Mouse (Mus musculus): ENCODE results near the gene Spata32. TPM values are rescaled to one million over a fixed set of nuclear protein-coding genes. Genes with fewer than 3 reads are reported as not detected.
A peak's percentile ranks its signal among the peaks of the same experiment; 100 is the strongest.

The Spata32 gene
- total RNA-seq, 2 experiments from 2014 or later: 1.7 to 2.9 TPM

- intact Hi-C loops (cut with DNase I): loop anchor here (1.0 to 10.0 kb wide), 3 partner anchors 42 to 254 kb away; partner anchors contain the start of gene Gfap
- peak; percentile 91 to 95 for DNase-seq (ENCODE audit: extremely low spot score in 1 of 2, low spot score in 2 of 2)
- TF ChIP-seq CTCF (IDR thresholded peaks at IDR 0.05): peak; percentile 95
- peak overlapping the region; percentile 61; the same call in 1 of the 2 replicates for H3K27ac ChIP-seq
- H3K4me3 ChIP-seq: 0 out of 2 replicates have a peak overlapping the region, but pooled peaks have one; percentile 1
These were observed 59.4 kb downstream of the Spata32 start for GRCm38 (mm10) chr11:103158621-103159478.

Other genes with a start within 250 kb of the Spata32 start
- 100 to 1,000 TPM; 117 to 130 TPM for gene Nmt1, start 190.2 kb downstream of the Spata32 start, total RNA-seq (2021)
- 10 to 100 TPM; 48.3 to 50.9 TPM for gene Dcakd, start 190.1 kb downstream of the Spata32 start, total RNA-seq (2021)
- 10 to 100 TPM; 16.5 to 19.0 TPM for gene Plcd3, start 116.8 kb downstream of the Spata32 start, total RNA-seq (2021)
- 10 to 100 TPM; 72.3 to 88.2 TPM for gene Acbd4, start 116.8 kb downstream of the Spata32 start, total RNA-seq (2021)
- gene Hexim1, start 102.2 kb downstream of the Spata32 start, total RNA-seq (2021): 10 to 100 TPM; 49.6 to 50.0 TPM
- gene Hexim2, start 86.0 kb downstream of the Spata32 start, total RNA-seq (2021): 10 to 100 TPM; 14.0 to 14.1 TPM
- gene Fmnl1, start 47.3 kb downstream of the Spata32 start, total RNA-seq (2021): 100 to 1,000 TPM; 186 to 209 TPM
- 1 to 10 TPM; 2.2 to 2.7 TPM for gene 1700023F06Rik, start 9.9 kb downstream of the Spata32 start, total RNA-seq (2021)
- gene Map3k14, start 49.0 kb upstream of the Spata32 start, total RNA-seq (2021): 1 to 10 TPM; 4.4 to 4.9 TPM
- gene Arhgap27, start 145.3 kb upstream of the Spata32 start, total RNA-seq (2021): 10 to 100 TPM; 10.8 to 14.0 TPM
- 10 to 100 TPM; 17.0 to 19.8 TPM for gene Plekhm1, start 194.3 kb upstream of the Spata32 start, total RNA-seq (2021)

Measured in left cerebral cortex, adult 2 months (tissue).